Mouse (Mus musculus): ENCODE results near the gene Olfr767.
"Not testable (repeated sequence)": the region's sequence is repeated elsewhere in the genome, so short reads cannot be mapped to it uniquely, and the experiment has no call there.

The Olfr767 gene

GRCm38 (mm10) chr10:129082810-129083209 lies at the start of gene Olfr767:
Olfr767 (minus strand) TSS chr10:129082910.
- TF ChIP-seq GATA4 (IDR thresholded peaks at IDR 0.05; ENCODE audit: insufficient replicate concordance, low read length): not testable (repeated sequence)

DNA sequence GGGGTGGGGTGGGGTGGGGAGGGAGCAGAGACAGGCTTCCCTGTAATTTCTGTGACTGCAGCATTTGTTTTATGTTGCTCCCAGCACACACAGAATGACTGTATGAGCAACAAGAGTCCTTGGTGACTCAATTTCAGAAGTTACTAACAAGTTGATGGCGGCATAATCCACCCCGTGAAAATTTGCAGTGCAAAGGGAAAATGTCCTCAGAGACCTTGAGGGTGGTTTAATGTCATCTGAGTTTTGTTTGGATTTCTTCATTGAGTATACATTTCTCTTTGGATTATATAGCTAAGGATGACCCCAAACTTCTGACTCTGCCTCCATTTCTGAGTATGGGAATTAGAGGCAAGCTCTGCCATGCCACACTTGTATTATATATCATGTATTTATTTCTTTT lies 35.1 kb upstream of the Olfr767 start, which contains the start of gene Olfr769:
Olfr769 (minus strand) TSS at position 101 of the 400 bp plus-strand sequence.
- no peak for TF ChIP-seq GATA4 (IDR thresholded peaks at IDR 0.05; ENCODE audit: insufficient replicate concordance, low read length)

- TF ChIP-seq GATA4 (IDR thresholded peaks at IDR 0.05; ENCODE audit: insufficient replicate concordance, low read length): no peak
Observed at GRCm38 (mm10) chr10:129115146-129115545, 32.4 kb upstream of the Olfr767 start.

DNA sequence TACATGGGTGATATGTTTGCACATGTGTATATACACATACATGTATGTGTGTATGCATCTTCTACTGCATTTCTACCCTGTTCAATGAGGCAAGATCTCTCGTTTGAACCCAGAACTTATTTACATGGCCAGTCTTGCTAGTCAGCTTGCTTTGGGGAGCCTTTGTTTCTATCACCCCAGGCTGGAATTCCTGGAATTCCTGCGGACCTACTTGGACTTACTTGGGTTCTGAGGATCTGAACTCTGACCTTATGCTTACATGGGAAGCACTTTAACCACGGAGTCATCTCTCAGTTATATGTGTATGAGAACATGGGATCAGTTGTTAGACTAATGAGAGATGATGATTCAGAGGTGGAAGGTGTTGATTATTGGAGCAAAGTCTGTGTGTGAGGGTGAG lies 18.5 kb upstream of the Olfr767 start:
- TF ChIP-seq GATA4 (IDR thresholded peaks at IDR 0.05; ENCODE audit: insufficient replicate concordance, low read length): no peak

- no peak for TF ChIP-seq GATA4 (IDR thresholded peaks at IDR 0.05; ENCODE audit: insufficient replicate concordance, low read length)
Observed at GRCm38 (mm10) chr10:129099275-129099674, 16.6 kb upstream of the Olfr767 start, which contains the start of gene Olfr768. Olfr768 (minus strand) TSS chr10:129099375.

- no peak for TF ChIP-seq GATA4 (IDR thresholded peaks at IDR 0.05; ENCODE audit: insufficient replicate concordance, low read length)
Observed at GRCm38 (mm10) chr10:129068877-129069276, 13.8 kb downstream of the Olfr767 start, which contains the start of gene Olfr766-ps1. Olfr766-ps1 (minus strand) TSS chr10:129068977.

- not testable (repeated sequence) for TF ChIP-seq GATA4 (IDR thresholded peaks at IDR 0.05; ENCODE audit: insufficient replicate concordance, low read length)
Observed at GRCm38 (mm10) chr10:129049898-129050297, 32.8 kb downstream of the Olfr767 start, which contains the start of gene Olfr765. Olfr765 (minus strand) TSS chr10:129049998.

DNA sequence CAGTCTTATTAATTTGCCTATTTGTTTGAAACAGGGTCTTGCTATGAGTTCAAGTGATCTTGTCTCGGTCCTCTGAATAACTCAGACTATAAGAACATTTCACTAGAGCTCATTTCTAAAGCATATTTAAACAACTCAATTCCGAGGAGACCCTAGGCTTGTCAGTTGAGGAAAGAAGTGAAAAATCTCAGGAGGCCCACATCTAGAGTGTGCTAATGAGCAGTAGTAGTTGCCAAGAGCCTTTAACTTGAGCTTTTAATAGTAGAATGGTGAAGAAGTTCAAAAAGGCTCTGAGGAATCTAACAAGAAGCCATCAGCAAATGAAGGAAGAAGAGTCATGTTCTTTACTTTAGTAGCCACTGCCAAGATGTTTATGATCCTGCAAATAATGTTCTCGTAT lies 42.9 kb downstream of the Olfr767 start, which contains the start of gene Olfr764-ps1:
Olfr764-ps1 (minus strand) TSS at position 101 of the 400 bp plus-strand sequence.
- no peak for TF ChIP-seq GATA4 (IDR thresholded peaks at IDR 0.05; ENCODE audit: insufficient replicate concordance, low read length)

DNA sequence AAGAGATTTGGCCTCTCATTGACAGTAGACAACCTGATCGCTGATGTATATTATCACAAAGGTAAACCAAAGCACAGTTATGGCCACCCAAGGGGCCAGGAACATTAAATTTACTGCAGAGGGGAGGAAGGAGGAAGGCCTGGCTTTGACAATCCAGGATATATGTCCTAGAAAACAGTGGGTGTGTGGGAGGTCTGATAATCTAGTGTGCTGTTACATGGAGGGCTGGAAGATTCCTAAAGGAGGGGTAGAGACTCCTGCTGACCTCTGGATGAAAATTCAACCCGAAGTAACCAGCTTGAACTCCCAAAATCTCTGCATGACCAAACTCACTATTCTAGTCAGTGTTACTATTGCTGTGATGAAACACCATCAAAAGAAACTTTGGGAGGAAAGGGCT lies 54.4 kb downstream of the Olfr767 start:
- no peak for TF ChIP-seq GATA4 (IDR thresholded peaks at IDR 0.05; ENCODE audit: insufficient replicate concordance, low read length)

GRCm38 (mm10) chr10:129026018-129026662 lies 56.6 kb downstream of the Olfr767 start:
- TF ChIP-seq GATA4 (IDR thresholded peaks at IDR 0.05; ENCODE audit: insufficient replicate concordance, low read length): no peak

All from liver, adult (tissue).